Mouse (Mus musculus): ENCODE results near the gene Gmpr.

Gmpr gene

GRCm38 (mm10) chr13:45600443-45600842 is 93.2 kb downstream of the Gmpr start:
- no peak for DNase-seq (ENCODE audit: low read depth, low spot score)
